Mouse (Mus musculus) liver, postnatal 0 days (tissue): ENCODE measurements at regions not wholly inside any gene's neighbourhood (a gene's known extent, or its start where the extent isn't known, plus 50 kb on each side); places are given as distances from the start of the nearest gene placed in this dataset.
A peak's percentile ranks its signal among the peaks of the same experiment; 100 is the strongest.

Experiments used
- ATAC-seq: fragments of 200-750 bp; cut with Nextera tagmentation; 2 replicates; pipeline ENCODE4 v1.8.0; 2017; ENCODE audit warnings: mild to moderate bottlenecking, moderate library complexity
- DNase-seq: peaks from one replicate; pipeline ENCODE4 v3.0.0-alpha.2; 2016
- H3K27ac ChIP-seq: fragments of 300-500 bp; sonication (generic); 2 replicates; pipeline ENCODE4 v1.5.1; 2014; ENCODE audit warnings: antibody characterized with exemption, moderate library complexity, mild to moderate bottlenecking, low read depth
- H3K27me3 ChIP-seq: fragments of 300-500 bp; sonication (generic); 2 replicates; pipeline ENCODE4 v1.6.1; 2014; ENCODE audit warnings: low read length, control low read depth, mixed read lengths; ENCODE audit not compliant: insufficient read depth
- H3K36me3 ChIP-seq: fragments of 300-500 bp; sonication (generic); replicated peaks from 2 replicates; pipeline ENCODE4 v1.6.1; 2014; ENCODE audit warnings: mild to moderate bottlenecking, control low read depth, low read length, moderate library complexity, mixed read lengths; ENCODE audit not compliant: insufficient read depth
- H3K4me1 ChIP-seq: fragments of 300-500 bp; sonication (generic); 2 replicates; pipeline ENCODE4 v1.6.1; 2014; ENCODE audit warnings: antibody characterized with exemption, mild to moderate bottlenecking, control low read depth; ENCODE audit not compliant: insufficient read depth
- H3K4me2 ChIP-seq: fragments of 300-500 bp; sonication (generic); 2 replicates; pipeline ENCODE4 v1.6.1; 2014; ENCODE audit warnings: low read depth, mild to moderate bottlenecking, low read length, moderate library complexity, mixed read lengths
- H3K4me3 ChIP-seq: fragments of 300-500 bp; sonication (generic); 2 replicates; pipeline ENCODE4 v1.5.1; 2014; ENCODE audit warnings: low read depth, low read length
- H3K9ac ChIP-seq: fragments of 300-500 bp; sonication (generic); replicated peaks from 2 replicates; pipeline ENCODE4 v1.6.1; 2014; ENCODE audit warnings: mild to moderate bottlenecking, moderate library complexity
- H3K9me3 ChIP-seq: fragments of 300-500 bp; sonication (generic); 2 replicates; pipeline ENCODE4 v1.6.1; 2016; ENCODE audit warnings: mild to moderate bottlenecking, control low read depth, low read length, mixed read lengths
- CTCF ChIP-seq: sonication (generic); IDR thresholded peaks from 2 replicates; pipeline ENCODE4 v1.5.1; 2016; ENCODE audit warnings: antibody characterized with exemption, low read depth
- EP300 ChIP-seq: IDR thresholded peaks from 2 replicates; pipeline ENCODE4 v1.6.1; 2016; ENCODE audit warnings: antibody characterized with exemption, low read depth, mild to moderate bottlenecking
- WGBS: fragments of 180-500 bp; shearing (Covaris S2); extraction: QIAGEN DNeasy Blood & Tissue Kit; methylation state at CpG from one replicate; pipeline ENCODE4 v1.1.7; 2014; ENCODE audit not compliant: insufficient replicate concordance; 5-methylcytosine and 5-hydroxymethylcytosine counted together

- DNase-seq: no peak
- Histone ChIP-seq H3K4me2 (no peak overlapping the region), H3K9me3 (no peaks in the 10 kb centered on the region), H3K36me3 (no peaks in the 10 kb centered on the region), H3K27me3 (no peaks in the 10 kb centered on the region), H3K9ac (no peak overlapping the region), H3K4me1 (no peaks in the 10 kb centered on the region; the same call in 1 of the 2 replicates), H3K4me3 (no peak overlapping the region), H3K27ac (no peak overlapping the region)
- TF ChIP-seq EP300: no peak
- TF ChIP-seq CTCF: no peak
- no peak for ATAC-seq
- WGBS: 72% methylated on average over 5 of the region's 5 CpGs
Measured at GRCm38 (mm10) chr9:98700571-98700970, 99.1 kb upstream of the Mrps22 start.

- H3K4me2 ChIP-seq: no peak overlapping the region
- H3K4me1 ChIP-seq: no peaks in the 10 kb centered on the region
- H3K9me3 ChIP-seq: no peaks in the 10 kb centered on the region
- no peak overlapping the region for H3K4me3 ChIP-seq
- no peak for DNase-seq
- TF ChIP-seq EP300 (no peak), CTCF (peak; percentile 38)
- 40% methylated on average over 7 of the region's 7 CpGs for WGBS
- no peak overlapping the region for H3K27ac ChIP-seq
- H3K36me3 ChIP-seq: no peaks in the 10 kb centered on the region
- no peak overlapping the region for H3K9ac ChIP-seq
- H3K27me3 ChIP-seq: no peaks in the 10 kb centered on the region
- ATAC-seq: no peak
Measured at GRCm38 (mm10) chr9:98697155-98697554, 95.7 kb upstream of the Mrps22 start.

GRCm38 (mm10) chr9:98695035-98695434, 93.6 kb upstream of the Mrps22 start:
- Histone ChIP-seq H3K4me1 (no peaks in the 10 kb centered on the region), H3K4me2 (no peak overlapping the region), H3K4me3 (no peak overlapping the region), H3K9ac (no peak overlapping the region), H3K27ac (no peak overlapping the region), H3K9me3 (no peaks in the 10 kb centered on the region), H3K27me3 (no peaks in the 10 kb centered on the region), H3K36me3 (no peaks in the 10 kb centered on the region)
- 75% methylated on average over 10 of the region's 10 CpGs for WGBS
- ATAC-seq (no peak), DNase-seq (no peak)
- TF ChIP-seq EP300: no peak
- no peak for TF ChIP-seq CTCF

GRCm38 (mm10) chr9:98690839-98691516, 89.5 kb upstream of the Mrps22 start:
- Histone ChIP-seq H3K27ac (no peak overlapping the region), H3K36me3 (no peaks in the 10 kb centered on the region), H3K27me3 (no peaks in the 10 kb centered on the region), H3K9me3 (no peaks in the 10 kb centered on the region), H3K9ac (no peak overlapping the region), H3K4me3 (no peak overlapping the region), H3K4me2 (no peak overlapping the region), H3K4me1 (no peaks in the 10 kb centered on the region)
- no peak for TF ChIP-seq CTCF
- TF ChIP-seq EP300: no peak
- DNase-seq (no peak), ATAC-seq (no peak)
- 72% methylated on average over 14 of the region's 14 CpGs for WGBS

GRCm38 (mm10) chr9:98685548-98685947, 84.1 kb upstream of the Mrps22 start:
- Histone ChIP-seq H3K36me3 (no peaks in the 10 kb centered on the region), H3K4me2 (no peak overlapping the region), H3K27me3 (no peaks in the 10 kb centered on the region), H3K4me1 (no peaks in the 10 kb centered on the region), H3K4me3 (no peak overlapping the region), H3K9ac (no peak overlapping the region), H3K9me3 (no peaks in the 10 kb centered on the region), H3K27ac (no peak overlapping the region)
- no peak for ATAC-seq
- no peak for TF ChIP-seq CTCF
- no peak for TF ChIP-seq EP300
- 40% methylated on average over 7 of the region's 7 CpGs for WGBS
- no peak for DNase-seq

GRCm38 (mm10) chr9:98684336-98684735, 82.9 kb upstream of the Mrps22 start:
- no peak overlapping the region for H3K4me2 ChIP-seq
- no peak for ATAC-seq
- H3K36me3 ChIP-seq: no peaks in the 10 kb centered on the region
- no peaks in the 10 kb centered on the region for H3K9me3 ChIP-seq
- WGBS: 80% methylated on average over 6 of the region's 6 CpGs
- no peak for DNase-seq
- H3K27me3 ChIP-seq: no peaks in the 10 kb centered on the region
- H3K27ac ChIP-seq: no peak overlapping the region
- TF ChIP-seq CTCF: no peak
- TF ChIP-seq EP300: no peak
- no peak overlapping the region for H3K4me3 ChIP-seq
- H3K9ac ChIP-seq: no peak overlapping the region
- H3K4me1 ChIP-seq: no peaks in the 10 kb centered on the region
